18 mouse cellular contexts compared by ENCODE assay signal in the genomic region with DNA sequence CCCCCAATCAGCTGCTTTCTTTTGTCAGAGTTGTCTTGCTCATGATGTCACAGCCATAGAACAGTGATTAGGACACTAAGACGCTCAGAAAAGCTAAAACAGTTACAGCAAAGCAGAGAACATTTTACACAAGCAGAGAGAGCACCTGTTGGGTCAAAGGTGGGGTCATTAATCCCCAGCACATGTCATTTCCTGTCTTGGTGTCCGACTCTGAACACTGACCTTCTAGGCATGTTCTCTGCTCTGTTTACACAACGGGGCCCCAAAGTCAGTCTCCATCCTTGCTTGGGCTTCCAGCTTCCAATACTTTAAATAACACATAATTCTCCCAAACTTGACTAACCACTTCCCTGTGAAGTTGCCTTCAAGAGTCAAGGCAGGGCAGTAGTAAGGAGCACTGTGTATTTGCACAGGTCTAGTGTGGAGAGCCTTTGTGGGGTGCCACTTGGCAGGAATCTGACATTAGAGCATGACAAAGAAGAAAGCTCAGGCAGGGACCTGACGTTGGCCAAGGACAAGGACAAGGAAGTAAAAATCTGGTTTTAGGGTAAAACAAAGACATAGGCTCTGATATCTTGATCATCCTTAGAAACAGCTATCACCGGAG. TPM values are rescaled to one million over a fixed set of nuclear protein-coding genes. Genes with fewer than 3 reads are reported as not detected.
DNase-seq lines count a peak whose midpoint lies in the region; ATAC-seq and TF ChIP-seq lines count a peak whose summit lies in the region.
"Had no signal": no experiment of that assay in that cellular context is flagged by ENCODE, and none has a peak within 500 bp of the region (broad histone marks: within the 10 kb centered on the region; RNA-seq: fewer than 3 reads in every experiment).

No protein-coding gene starts in this region.

- TF ChIP-seq POLR2A in ES-Bruce4 (IDR thresholded peaks at IDR 0.05; ENCODE audit: insufficient read depth, low read length): no peak

- ATAC-seq in lung, embryonic 14.5 days (ENCODE audit: insufficient read depth): peak; percentile 83; the same call in 1 of the 2 replicates
- ATAC-seq in hindbrain, embryonic 16.5 days: no peak
- ATAC-seq: forebrain, embryonic 16.5 days; liver, postnatal 0 days; Patski had no signal

- H3K4me1 ChIP-seq in ES-Bruce4 (ENCODE audit: control insufficient read depth, insufficient read depth, low read length) (peaks cover 8% of the 10 kb centered on the region), ES-E14 (ENCODE audit: control insufficient read depth in 2 of 2, insufficient read depth in 2 of 2, low read length in 2 of 2, poor library complexity in 1 of 2) (peaks cover 8 to 13% of the 10 kb centered on the region in 2 experiments)
- H3K4me1 ChIP-seq in lung, embryonic 14.5 days (ENCODE audit: insufficient read depth): 0 out of 2 replicates have a peak, but pooled peaks cover 3% of the 10 kb centered on the region
- H3K4me1 ChIP-seq in hindbrain, embryonic 16.5 days (ENCODE audit: control insufficient read depth, insufficient read depth, low read depth, low read length): no peaks in the 10 kb centered on the region

- no peaks in the 10 kb centered on the region for H3K36me3 ChIP-seq in ES-Bruce4 (ENCODE audit: control insufficient read depth, insufficient read depth, low read length, poor library complexity, severe bottlenecking)
- H3K36me3 ChIP-seq in ES-E14 (ENCODE audit: control insufficient read depth, insufficient read depth, low read length, poor library complexity, severe bottlenecking): no peaks in the 10 kb centered on the region
- H3K36me3 ChIP-seq in lung, embryonic 14.5 days (ENCODE audit: insufficient read depth): no peaks in the 10 kb centered on the region
- no peaks in the 10 kb centered on the region for H3K36me3 ChIP-seq in hindbrain, embryonic 16.5 days (ENCODE audit: control insufficient read depth, insufficient read depth, low read length)
- H3K36me3 ChIP-seq: hindbrain, embryonic 10.5 days; midbrain, embryonic 10.5 days; stomach, embryonic 15.5 days had no signal

- no peaks in the 10 kb centered on the region for H3K27me3 ChIP-seq in ES-Bruce4 (ENCODE audit: control insufficient read depth, insufficient read depth, low read length, poor library complexity, severe bottlenecking)
- H3K27me3 ChIP-seq in lung, embryonic 14.5 days (ENCODE audit: insufficient read depth, low read length): no peaks in the 10 kb centered on the region
- no peaks in the 10 kb centered on the region for H3K27me3 ChIP-seq in hindbrain, embryonic 16.5 days (replicated peaks; ENCODE audit: control insufficient read depth, insufficient read depth, low read length)
- H3K27me3 ChIP-seq: Patski; stomach, embryonic 15.5 days had no signal

- H3K9ac ChIP-seq in ES-Bruce4 (ENCODE audit: low read depth, poor library complexity, severe bottlenecking) (no peak overlapping the region), ES-E14 (ENCODE audit: insufficient read depth, low read depth, low read length, poor library complexity, severe bottlenecking) (no peak overlapping the region)
- H3K9ac ChIP-seq in lung, embryonic 14.5 days: no peak overlapping the region
- no peak overlapping the region for H3K9ac ChIP-seq in hindbrain, embryonic 16.5 days (ENCODE audit: low read depth, low read length)
- H3K9ac ChIP-seq: liver, postnatal 0 days; stomach, embryonic 15.5 days had no signal

- H3K27ac ChIP-seq in ES-Bruce4 (ENCODE audit: insufficient read depth, low read length) (peak overlapping the region; percentile 84), ES-E14 (ENCODE audit: insufficient read depth, low read depth, low read length, poor library complexity, severe bottlenecking) (peak overlapping the region; percentile 23; the same call in 1 of the 2 replicates)
- H3K27ac ChIP-seq in lung, embryonic 14.5 days (ENCODE audit: low read depth): peak overlapping the region; percentile 2; the same call in 1 of the 2 replicates
- no peak overlapping the region for H3K27ac ChIP-seq in hindbrain, embryonic 16.5 days (ENCODE audit: low read depth, low read length)
- H3K27ac ChIP-seq: hindbrain, embryonic 10.5 days; midbrain, embryonic 10.5 days; stomach, embryonic 15.5 days had no signal

- TF ChIP-seq EP300 in ES-Bruce4 (IDR thresholded peaks at IDR 0.05; ENCODE audit: insufficient read depth, low read depth, low read length): no peak

- H3K9me3 ChIP-seq in ES-Bruce4 (replicated peaks; ENCODE audit: control insufficient read depth, insufficient read depth, low read length, poor library complexity, severe bottlenecking) (peaks cover 6% of the 10 kb centered on the region; the same call in 1 of the 2 replicates), ES-E14 (ENCODE audit: control insufficient read depth, insufficient read depth, low read depth, low read length) (no peaks in the 10 kb centered on the region)
- H3K9me3 ChIP-seq in lung, embryonic 14.5 days (ENCODE audit: low read depth, low read length): no peaks in the 10 kb centered on the region
- H3K9me3 ChIP-seq in hindbrain, embryonic 16.5 days (ENCODE audit: control insufficient read depth, low read length): no peaks in the 10 kb centered on the region
- H3K9me3 ChIP-seq: hindbrain, embryonic 10.5 days; midbrain, embryonic 10.5 days; stomach, embryonic 15.5 days had no signal

- no peak overlapping the region for H3K4me2 ChIP-seq in lung, embryonic 14.5 days
- no peak overlapping the region for H3K4me2 ChIP-seq in hindbrain, embryonic 16.5 days (ENCODE audit: low read length)
- H3K4me2 ChIP-seq: stomach, embryonic 15.5 days had no signal

- in situ Hi-C loops in ES-E14 (cut with MboI; ENCODE audit: low sequenced_read_pairs in 2 of 2, unreplicated experiment in 2 of 2): no loop called here

- WGBS in lung, embryonic 14.5 days: 34% methylated on average over 5 of the region's 5 CpGs
- 69% methylated on average over 5 of the region's 5 CpGs for WGBS in hindbrain, embryonic 16.5 days

- no peak for TF ChIP-seq CTCF in ES-Bruce4 (IDR thresholded peaks at IDR 0.05; ENCODE audit: low read depth, low read length)
- TF ChIP-seq CTCF in lung, embryonic 14.5 days (IDR thresholded peaks at IDR 0.05; ENCODE audit: low read depth): no peak

- H3K4me3 ChIP-seq in ES-Bruce4 (ENCODE audit: low read depth, low read length) (no peak overlapping the region), ES-E14 (ENCODE audit: insufficient read depth in 1 of 2, low read depth in 1 of 2, low read length in 2 of 2, poor library complexity in 1 of 2, severe bottlenecking in 1 of 2) (no peak overlapping the region)
- H3K4me3 ChIP-seq in lung, embryonic 14.5 days (ENCODE audit: low read depth, low read length): no peak overlapping the region
- no peak overlapping the region for H3K4me3 ChIP-seq in hindbrain, embryonic 16.5 days (ENCODE audit: low read length)
- H3K4me3 ChIP-seq: hindbrain, embryonic 10.5 days; midbrain, embryonic 10.5 days; stomach, embryonic 15.5 days had no signal

- no peak for DNase-seq in ES-E14 (ENCODE audit: low read depth, low spot score)
- peak; percentile 52 for DNase-seq in lung, embryonic 14.5 days
- peak; percentile 82 for DNase-seq in lung, postnatal 36 days
- DNase-seq in left cerebral cortex, adult 8-10 months (ENCODE audit: low spot score in 2 of 2): no peak
- no peak for DNase-seq in layer of hippocampus, adult 8-10 months (ENCODE audit: low spot score in 2 of 2)
- DNase-seq: cerebellum, adult 18-20 months; gastrocnemius, postnatal 36 days; kidney, adult 8-10 months; liver, postnatal 0 days; retina, postnatal 1 day; thymus, adult 2 months had no signal

TF ChIP-seq in ES-E14, 5 proteins besides CTCF, POLR2A, EP300 and RAD21:
- TF ChIP-seq ZNF384 (IDR thresholded peaks at IDR 0.05; ENCODE audit: low read depth, low read length): no peak
- no peak for TF ChIP-seq MAFK (IDR thresholded peaks at IDR 0.05; ENCODE audit: insufficient read depth, low read depth, low read length)
- TF ChIP-seq ZC3H11A (IDR thresholded peaks at IDR 0.05; ENCODE audit: borderline replicate concordance, low read depth, low read length): no peak

RNA-seq across cellular contexts. Expression of a gene that starts 52.6 kb away (rescaled TPM):
- 49.7 and 65.0 TPM in 2 replicates for polyA plus RNA-seq in ES-Bruce4 (2011; ENCODE audit: insufficient read depth, insufficient read length, low read depth, missing spikeins)
- 55.2 and 89.2 TPM in 2 replicates for total RNA-seq in ES-E14 (2012; rRNA removed)
- 41.0 and 41.3 TPM in 2 replicates for polyA plus RNA-seq in lung, embryonic 14.5 days (2014; fragmentation: Nextera tagmentation; extraction: Ambion mirVana)
- polyA plus RNA-seq in hindbrain, embryonic 16.5 days (2015; fragmentation: Nextera tagmentation; extraction: Ambion mirVana): 21.5 and 27.1 TPM in 2 replicates
- total RNA-seq in left cerebral cortex, adult 8-10 months (2022): 10 to 100 TPM; 86.9 to 95.9 (median 91.0) TPM
- total RNA-seq in layer of hippocampus, adult 8-10 months (2022): 100 to 1,000 TPM in 1 of 4 experiments, 10 to 100 TPM in 3; 87.6 to 105 (median 97.0) TPM

Comparison
In these comparisons a context has a peak if more than half of its experiments do, and no peak if none do; other contexts are left out.
1. DNase-seq: peak in lung, embryonic 14.5 days (single experiment) and lung, postnatal 36 days (single experiment); none in ES-E14 (single experiment), left cerebral cortex, adult 8-10 months (0 of 2) and layer of hippocampus, adult 8-10 months (0 of 2).